Mouse (Mus musculus) liver, embryonic 13.5 days (tissue): Measurements from ENCODE around the gene Dennd1a. TPM values are rescaled to one million over a fixed set of nuclear protein-coding genes. Genes with fewer than 3 reads are reported as not detected.
A peak's percentile ranks its signal among the peaks of the same experiment; 100 is the strongest.

ENCODE experiments used
- ATAC-seq: fragments of 200-750 bp; cut with Nextera tagmentation; 2 replicates; pipeline ENCODE4 v1.8.0; 2017; ENCODE audit warnings: low read depth, mild to moderate bottlenecking, moderate number of reproducible peaks, moderate library complexity
- DNase-seq: peaks from one replicate; pipeline ENCODE4 v3.0.0; 2022
- H3K27ac ChIP-seq: fragments of 300-500 bp; sonication (generic); 2 replicates; pipeline ENCODE4 v1.5.1; 2015; ENCODE audit warnings: moderate library complexity, mild to moderate bottlenecking, inconsistent platforms
- H3K27me3 ChIP-seq: fragments of 300-500 bp; sonication (generic); 2 replicates; pipeline ENCODE4 v1.6.1; 2015; ENCODE audit warnings: mild to moderate bottlenecking, inconsistent platforms
- H3K36me3 ChIP-seq: fragments of 300-500 bp; sonication (generic); 2 replicates; pipeline ENCODE4 v1.6.1; 2015; ENCODE audit warnings: mild to moderate bottlenecking, inconsistent platforms
- H3K4me1 ChIP-seq: fragments of 300-500 bp; sonication (generic); replicated peaks from 2 replicates; pipeline ENCODE4 v1.6.1; 2015; ENCODE audit warnings: inconsistent platforms
- H3K4me2 ChIP-seq: fragments of 300-500 bp; sonication (generic); 2 replicates; pipeline ENCODE4 v1.6.1; 2015; ENCODE audit warnings: inconsistent platforms, mild to moderate bottlenecking, moderate library complexity
- H3K4me3 ChIP-seq: fragments of 300-500 bp; sonication (generic); replicated peaks from 2 replicates; pipeline ENCODE4 v1.5.1; 2015; ENCODE audit warnings: mild to moderate bottlenecking, inconsistent platforms
- H3K9ac ChIP-seq: fragments of 300-500 bp; sonication (generic); 2 replicates; pipeline ENCODE4 v1.6.1; 2015; ENCODE audit warnings: mild to moderate bottlenecking, inconsistent platforms
- H3K9me3 ChIP-seq: fragments of 300-500 bp; sonication (generic); replicated peaks from 2 replicates; pipeline ENCODE4 v1.6.1; 2016; ENCODE audit warnings: inconsistent platforms
- WGBS: fragments of 180-500 bp; shearing (Covaris S2); methylation state at CpG from one replicate; pipeline ENCODE4 v1.1.7; 2015; ENCODE audit not compliant: insufficient replicate concordance; 5-methylcytosine and 5-hydroxymethylcytosine counted together
- polyA plus RNA-seq: library from polyadenylated mRNA; unstranded; fragments of >200 nt; fragmentation: Nextera tagmentation; extraction: Ambion mirVana; gene quantifications from 2 replicates; pipeline ENCODE4 v1.2.1, GENCODE M21; 2015

Gene Dennd1a
- polyA plus RNA-seq, 1 experiment from 2014 or later = 7.6 TPM

- Histone ChIP-seq H3K27me3 (no peaks in the 10 kb centered on the region), H3K4me3 (no peak overlapping the region), H3K4me2 (no peak overlapping the region), H3K36me3 (no peaks in the 10 kb centered on the region), H3K27ac (no peak overlapping the region), H3K4me1 (peaks cover 28% of the 10 kb centered on the region), H3K9ac (no peak overlapping the region), H3K9me3 (no peaks in the 10 kb centered on the region)
- 75% methylated on average over 2 of the region's 2 CpGs for WGBS
- DNase-seq (no peak), ATAC-seq (no peak)
These were observed 63.4 kb downstream of the Dennd1a start for GRCm38 (mm10) chr2:38223759-38224158.

GRCm38 (mm10) chr2:38221461-38221860, 65.7 kb downstream of the Dennd1a start:
- no peak overlapping the region for H3K9ac ChIP-seq
- no peaks in the 10 kb centered on the region for H3K27me3 ChIP-seq
- DNase-seq (no peak), ATAC-seq (no peak)
- H3K27ac ChIP-seq = no peak overlapping the region
- no peak overlapping the region for H3K4me2 ChIP-seq
- H3K9me3 ChIP-seq = no peaks in the 10 kb centered on the region
- no peak overlapping the region for H3K4me3 ChIP-seq
- H3K36me3 ChIP-seq = no peaks in the 10 kb centered on the region
- H3K4me1 ChIP-seq = peaks cover 39% of the 10 kb centered on the region

- Histone ChIP-seq H3K9ac (no peak overlapping the region), H3K36me3 (no peaks in the 10 kb centered on the region), H3K4me1 (peaks cover 39% of the 10 kb centered on the region), H3K27me3 (no peaks in the 10 kb centered on the region), H3K9me3 (no peaks in the 10 kb centered on the region), H3K27ac (no peak overlapping the region), H3K4me2 (no peak overlapping the region), H3K4me3 (no peak overlapping the region)
- no peak for ATAC-seq
- no peak for DNase-seq
- WGBS = 62% methylated on average over 4 of the region's 4 CpGs
These were observed 66.3 kb downstream of the Dennd1a start for GRCm38 (mm10) chr2:38220687-38221435.

DNA sequence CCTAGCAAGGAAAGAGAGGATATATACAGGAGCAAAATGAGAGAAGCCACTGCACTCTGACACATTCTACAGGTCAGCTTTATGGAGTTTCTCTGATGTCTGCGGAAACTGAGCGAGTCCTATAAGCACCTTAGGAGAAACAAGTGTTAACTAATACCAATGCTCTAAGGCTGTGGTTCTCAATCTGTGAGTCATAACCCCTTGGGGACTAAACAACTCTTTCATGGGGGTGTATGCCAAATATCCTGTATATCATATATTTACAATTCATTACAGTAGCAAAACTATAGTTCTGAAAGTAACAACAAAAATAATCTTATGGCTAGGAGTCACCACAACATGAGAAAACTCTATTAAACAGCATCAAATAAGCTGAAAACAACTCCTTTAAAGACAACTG, 67.5 kb downstream of the Dennd1a start:
- H3K4me2 ChIP-seq = no peak overlapping the region
- H3K4me3 ChIP-seq = no peak overlapping the region
- ATAC-seq (no peak), DNase-seq (no peak)
- H3K27ac ChIP-seq = no peak overlapping the region
- H3K9ac ChIP-seq = no peak overlapping the region
- H3K9me3 ChIP-seq = no peaks in the 10 kb centered on the region
- H3K4me1 ChIP-seq = peaks cover 39% of the 10 kb centered on the region
- WGBS = 86% methylated on average over 2 of the region's 2 CpGs
- no peaks in the 10 kb centered on the region for H3K27me3 ChIP-seq
- no peaks in the 10 kb centered on the region for H3K36me3 ChIP-seq

- no peaks in the 10 kb centered on the region for H3K27me3 ChIP-seq
- peak; percentile 83 for ATAC-seq
- peak; percentile 24 for DNase-seq
- WGBS = 14% methylated on average over 1 of the region's 1 CpGs
- H3K36me3 ChIP-seq = 0 out of 2 replicates have a peak, but pooled peaks cover 3% of the 10 kb centered on the region
- H3K27ac ChIP-seq = peak overlapping the region; percentile 32; the same call in 1 of the 2 replicates
- H3K9me3 ChIP-seq = no peaks in the 10 kb centered on the region
- H3K4me2 ChIP-seq = no peak overlapping the region
- H3K4me1 ChIP-seq = peaks cover 34% of the 10 kb centered on the region
- no peak overlapping the region for H3K4me3 ChIP-seq
- no peak overlapping the region for H3K9ac ChIP-seq
These were observed 74.1 kb downstream of the Dennd1a start for GRCm38 (mm10) chr2:38213041-38213440.

DNA sequence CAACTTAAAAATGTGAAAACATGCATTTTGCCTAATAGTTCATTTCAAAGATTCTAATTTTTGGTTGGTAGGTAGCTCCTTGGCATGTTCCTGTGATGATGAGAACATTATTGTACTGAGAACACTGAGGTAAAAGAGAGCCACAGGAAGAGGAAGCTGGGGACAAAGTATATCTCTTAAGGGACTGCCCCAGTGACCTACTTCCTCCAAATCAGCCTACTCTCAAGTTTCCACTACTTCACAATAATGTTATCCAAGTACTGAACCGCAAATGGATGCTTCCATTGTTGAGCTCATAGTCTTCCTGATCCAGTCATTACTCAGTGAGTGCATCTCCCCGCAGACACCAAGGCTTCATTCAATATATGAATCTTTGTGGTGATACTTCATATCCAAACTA, 75.8 kb downstream of the Dennd1a start:
- Histone ChIP-seq H3K27ac (no peak overlapping the region), H3K27me3 (no peaks in the 10 kb centered on the region), H3K9ac (no peak overlapping the region), H3K4me3 (no peak overlapping the region), H3K4me1 (peaks cover 23% of the 10 kb centered on the region), H3K36me3 (0 out of 2 replicates have a peak, but pooled peaks cover 3% of the 10 kb centered on the region), H3K9me3 (no peaks in the 10 kb centered on the region), H3K4me2 (no peak overlapping the region)
- DNase-seq = no peak
- WGBS = 84% methylated on average over 2 of the region's 2 CpGs
- ATAC-seq = no peak

DNA sequence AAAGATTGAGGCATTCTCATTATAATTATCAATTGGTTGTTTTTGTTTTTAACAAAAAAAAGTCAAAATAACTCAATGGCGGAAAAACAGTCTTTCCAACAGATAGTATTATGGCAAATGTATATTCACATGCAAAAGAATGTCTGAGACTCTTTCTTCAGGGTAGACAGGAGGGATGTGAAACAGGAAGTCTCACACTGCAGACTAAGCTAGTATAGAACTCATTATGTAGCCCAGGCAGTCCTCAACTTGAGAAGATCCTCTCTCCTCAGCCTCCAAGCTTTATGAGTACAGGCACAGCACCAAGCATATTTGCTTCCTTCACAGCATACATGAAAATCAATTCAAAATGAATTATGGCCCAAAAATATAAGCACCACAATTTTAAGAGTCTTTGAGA, 79.4 kb downstream of the Dennd1a start:
- no peak overlapping the region for H3K27ac ChIP-seq
- H3K36me3 ChIP-seq = 0 out of 2 replicates have a peak, but pooled peaks cover 3% of the 10 kb centered on the region
- H3K4me3 ChIP-seq = no peak overlapping the region
- ATAC-seq = no peak
- 85% methylated on average over 1 of the region's 1 CpGs for WGBS
- H3K4me1 ChIP-seq = peaks cover 23% of the 10 kb centered on the region
- H3K9me3 ChIP-seq = no peaks in the 10 kb centered on the region
- H3K4me2 ChIP-seq = no peak overlapping the region
- DNase-seq = no peak
- H3K27me3 ChIP-seq = no peaks in the 10 kb centered on the region
- H3K9ac ChIP-seq = no peak overlapping the region

DNA sequence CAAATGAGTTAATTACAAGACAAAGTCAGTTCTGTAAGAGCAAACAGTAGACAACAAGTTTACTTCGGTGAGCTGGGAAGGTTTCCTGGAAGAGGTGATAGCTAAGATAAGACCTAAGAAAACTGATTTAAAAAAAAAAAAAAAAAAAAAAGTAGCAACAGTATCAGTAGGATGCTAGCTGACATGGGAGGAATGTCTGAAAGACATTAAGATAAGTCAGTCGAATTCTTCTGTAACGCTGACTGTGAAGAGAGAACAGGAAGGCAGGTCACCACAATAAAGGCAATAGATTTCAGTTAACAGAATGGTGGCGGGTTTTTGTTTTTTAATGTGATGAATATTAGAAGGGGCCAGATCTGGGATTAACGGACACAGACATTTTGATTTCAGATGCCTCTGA, 81.9 kb downstream of the Dennd1a start:
- Histone ChIP-seq H3K27ac (no peak overlapping the region), H3K4me2 (no peak overlapping the region), H3K9ac (no peak overlapping the region), H3K36me3 (0 out of 2 replicates have a peak, but pooled peaks cover 3% of the 10 kb centered on the region), H3K4me1 (peaks cover 15% of the 10 kb centered on the region), H3K4me3 (no peak overlapping the region), H3K27me3 (no peaks in the 10 kb centered on the region), H3K9me3 (no peaks in the 10 kb centered on the region)
- no peak for DNase-seq
- 34% methylated on average over 5 of the region's 5 CpGs for WGBS
- ATAC-seq = no peak

- ATAC-seq (no peak), DNase-seq (no peak)
- Histone ChIP-seq H3K9ac (no peak overlapping the region), H3K36me3 (0 out of 2 replicates have a peak, but pooled peaks cover 3% of the 10 kb centered on the region), H3K27me3 (no peaks in the 10 kb centered on the region), H3K4me3 (no peak overlapping the region), H3K9me3 (no peaks in the 10 kb centered on the region), H3K4me2 (no peak overlapping the region), H3K27ac (no peak overlapping the region), H3K4me1 (peaks cover 15% of the 10 kb centered on the region)
- 65% methylated on average over 2 of the region's 2 CpGs for WGBS
These were observed 82.5 kb downstream of the Dennd1a start for GRCm38 (mm10) chr2:38204696-38205095.

- H3K9ac ChIP-seq = no peak overlapping the region
- ATAC-seq = peak; percentile 73
- H3K27me3 ChIP-seq = no peaks in the 10 kb centered on the region
- peaks cover 50% of the 10 kb centered on the region for H3K4me1 ChIP-seq
- DNase-seq = no peak
- peak overlapping the region; percentile 21; the same call in 1 of the 2 replicates for H3K4me2 ChIP-seq
- no peaks in the 10 kb centered on the region for H3K9me3 ChIP-seq
- no peaks in the 10 kb centered on the region for H3K36me3 ChIP-seq
- no peak overlapping the region for H3K27ac ChIP-seq
- WGBS = 100% methylated on average over 1 of the region's 1 CpGs
- no peak overlapping the region for H3K4me3 ChIP-seq
These were observed 89.1 kb downstream of the Dennd1a start for GRCm38 (mm10) chr2:38198072-38198471.

DNA sequence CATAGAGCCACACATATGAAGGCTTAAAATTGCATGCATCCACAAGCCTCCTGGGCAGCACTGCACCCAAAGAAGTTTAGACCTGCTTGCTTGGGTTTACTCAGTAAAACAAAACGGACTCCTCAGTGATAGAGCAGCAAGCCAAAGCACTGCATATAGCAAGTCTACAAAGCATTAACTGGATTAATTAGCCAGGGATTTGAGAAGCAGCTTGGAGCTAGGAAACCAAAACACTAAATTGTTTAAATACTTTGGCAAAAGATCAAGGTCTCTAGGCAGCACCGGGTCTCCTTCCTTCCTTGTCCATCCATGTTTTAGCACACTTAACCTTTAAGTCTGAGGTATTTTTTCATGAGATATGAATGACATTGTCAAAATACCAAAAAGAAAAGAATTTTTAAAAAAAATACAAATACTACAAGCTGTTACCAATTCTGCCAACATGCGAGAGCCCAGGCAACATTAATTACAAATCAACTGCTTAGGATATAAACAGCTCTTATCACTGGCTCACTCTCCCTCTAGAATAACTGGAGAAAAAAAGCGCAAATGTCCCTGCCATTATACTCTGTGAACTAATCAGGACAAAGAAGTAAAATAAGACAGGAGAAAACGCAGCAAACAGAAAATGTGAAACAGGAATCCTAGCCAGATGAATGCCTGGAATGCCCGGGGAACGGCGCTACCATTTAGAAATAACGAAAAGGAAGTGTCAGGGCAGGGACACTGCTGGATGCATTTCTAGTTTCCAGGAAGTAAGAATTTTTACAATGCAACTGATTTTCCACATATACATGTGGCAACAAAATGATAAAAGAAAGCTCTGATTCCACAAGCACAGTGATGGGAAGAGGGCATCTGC, 90.8 kb downstream of the Dennd1a start:
- no peak for ATAC-seq
- peaks cover 64% of the 10 kb centered on the region for H3K4me1 ChIP-seq
- no peak overlapping the region for H3K4me2 ChIP-seq
- no peaks in the 10 kb centered on the region for H3K9me3 ChIP-seq
- 69% methylated on average over 9 of the region's 9 CpGs for WGBS
- peak overlapping the region; percentile 34; the same call in 1 of the 2 replicates for H3K27ac ChIP-seq
- H3K36me3 ChIP-seq = no peaks in the 10 kb centered on the region
- H3K9ac ChIP-seq = no peak overlapping the region
- no peaks in the 10 kb centered on the region for H3K27me3 ChIP-seq
- no peak for DNase-seq
- H3K4me3 ChIP-seq = no peak overlapping the region
